Mouse (Mus musculus) thymus, adult 2 months (tissue): ENCODE measurements around the gene Zdhhc5. TPM values are rescaled to one million over a fixed set of nuclear protein-coding genes. Genes with fewer than 3 reads are reported as not detected.

ENCODE experiments used
- DNase-seq: peaks from one replicate; pipeline ENCODE4 v3.0.0; 2021
- H3K27ac ChIP-seq: fragments of 200-500 bp; 2 replicates; pipeline ENCODE4 v1.5.1; 2012; ENCODE audit warnings: low read length, control low read depth; ENCODE audit not compliant: control insufficient read depth, insufficient read depth
- H3K27me3 ChIP-seq: fragments of 200-500 bp; 2 replicates; pipeline ENCODE4 v1.6.1; 2012; ENCODE audit warnings: mild to moderate bottlenecking, low read length, moderate library complexity, mixed read lengths; ENCODE audit not compliant: control insufficient read depth, insufficient read depth
- H3K36me3 ChIP-seq: fragments of 200-500 bp; 2 replicates; pipeline ENCODE4 v1.6.1; 2012; ENCODE audit warnings: mild to moderate bottlenecking, low read length, moderate library complexity; ENCODE audit not compliant: control insufficient read depth, insufficient read depth
- H3K4me1 ChIP-seq: fragments of 200-500 bp; replicated peaks from 2 replicates; pipeline ENCODE4 v1.6.1; 2012; ENCODE audit warnings: low read length; ENCODE audit not compliant: control insufficient read depth, insufficient read depth
- H3K4me3 ChIP-seq: fragments of 200-500 bp; 2 replicates; pipeline ENCODE4 v1.5.1; 2012; ENCODE audit warnings: mild to moderate bottlenecking, low read length, control low read depth, moderate library complexity; ENCODE audit not compliant: control insufficient read depth, insufficient read depth
- CTCF ChIP-seq: fragments of 200-500 bp; IDR thresholded peaks from 2 replicates; pipeline ENCODE4 v1.5.1; 2012; ENCODE audit warnings: mild to moderate bottlenecking, control low read depth, low read length, moderate library complexity, borderline replicate concordance; ENCODE audit not compliant: control insufficient read depth, poor library complexity, insufficient read depth; ENCODE audit errors: extremely low read depth
- POLR2A ChIP-seq: fragments of 200-500 bp; IDR thresholded peaks from 2 replicates; pipeline ENCODE4 v1.6.1; 2012; ENCODE audit warnings: mild to moderate bottlenecking, low read length, control low read depth, moderate library complexity; ENCODE audit not compliant: control insufficient read depth, poor library complexity, insufficient read depth; ENCODE audit errors: extremely low read depth
- WGBS: fragments of 180-500 bp; shearing (Covaris S2); methylation state at CpG from one replicate; pipeline ENCODE4 v1.1.7; 2018; 5-methylcytosine and 5-hydroxymethylcytosine counted together
- polyA plus RNA-seq: library from polyadenylated mRNA; depleted of rRNA; stranded (reverse); fragments of >200 nt; gene quantifications from 2 replicates; pipeline ENCODE4 v1.2.3, GENCODE M21; 2012

Zdhhc5 gene
- polyA plus RNA-seq, 1 experiment: 57.1 TPM

GRCm38 (mm10) chr2:84758542-84759127 lies 43.7 kb upstream of the Zdhhc5 start:
- no peak for DNase-seq
- Histone ChIP-seq H3K27ac (no peak overlapping the region), H3K27me3 (no peaks in the 10 kb centered on the region), H3K4me1 (no peaks in the 10 kb centered on the region), H3K36me3 (no peaks in the 10 kb centered on the region), H3K4me3 (no peak overlapping the region)
- WGBS: 1% methylated on average over 2 of the region's 2 CpGs
- TF ChIP-seq POLR2A: no peak
- TF ChIP-seq CTCF: no peak

GRCm38 (mm10) chr2:84757026-84757682 lies 42.2 kb upstream of the Zdhhc5 start:
- DNase-seq: no peak
- WGBS: 54% methylated on average over 7 of the region's 7 CpGs
- Histone ChIP-seq H3K36me3 (no peaks in the 10 kb centered on the region), H3K27ac (no peak overlapping the region), H3K4me3 (no peak overlapping the region), H3K4me1 (no peaks in the 10 kb centered on the region), H3K27me3 (no peaks in the 10 kb centered on the region)
- TF ChIP-seq CTCF: no peak
- TF ChIP-seq POLR2A: no peak

GRCm38 (mm10) chr2:84756245-84756644 lies 41.3 kb upstream of the Zdhhc5 start:
- H3K27me3 ChIP-seq: no peaks in the 10 kb centered on the region
- no peak overlapping the region for H3K4me3 ChIP-seq
- no peaks in the 10 kb centered on the region for H3K36me3 ChIP-seq
- DNase-seq: no peak
- H3K4me1 ChIP-seq: no peaks in the 10 kb centered on the region
- H3K27ac ChIP-seq: no peak overlapping the region
- TF ChIP-seq POLR2A (no peak), CTCF (no peak)
- WGBS: 70% methylated on average over 5 of the region's 5 CpGs

GRCm38 (mm10) chr2:84750115-84750514 lies 35.1 kb upstream of the Zdhhc5 start:
- no peak for DNase-seq

GRCm38 (mm10) chr2:84744126-84744525 lies 29.1 kb upstream of the Zdhhc5 start:
- peak overlapping the region; percentile 55; the same call in 1 of the 2 replicates for H3K4me3 ChIP-seq
- H3K4me1 ChIP-seq: peaks cover 17% of the 10 kb centered on the region
- TF ChIP-seq CTCF (no peak), POLR2A (no peak)
- DNase-seq: no peak
- 44% methylated on average over 10 of the region's 10 CpGs for WGBS
- H3K27me3 ChIP-seq: peaks cover 15% of the 10 kb centered on the region
- H3K27ac ChIP-seq: no peak overlapping the region
- no peaks in the 10 kb centered on the region for H3K36me3 ChIP-seq

More at GRCm38 (mm10) chr2:84750115-84750514, 35.1 kb upstream of the Zdhhc5 start:
- WGBS: 86% methylated on average over 6 of the region's 6 CpGs
- TF ChIP-seq POLR2A (no peak), CTCF (no peak)
- no peak overlapping the region for H3K4me3 ChIP-seq
- H3K36me3 ChIP-seq: no peaks in the 10 kb centered on the region
- no peaks in the 10 kb centered on the region for H3K27me3 ChIP-seq
- H3K27ac ChIP-seq: no peak overlapping the region
- H3K4me1 ChIP-seq: no peaks in the 10 kb centered on the region

GRCm38 (mm10) chr2:84743561-84743960 lies 28.6 kb upstream of the Zdhhc5 start, which contains the start of gene Gm19426:
TSS of gene Gm19426 (minus strand) at chr2:84743655.
- peak; percentile 19 for DNase-seq
- Histone ChIP-seq H3K4me3 (peak within 1 kb of the TSS; percentile 55), H3K27me3 (peaks cover 15% of the 10 kb centered on the region), H3K27ac (no peak within 1 kb of the TSS), H3K36me3 (no peaks in the 10 kb centered on the region), H3K4me1 (peaks cover 17% of the 10 kb centered on the region)
- no peak for TF ChIP-seq CTCF
- no peak for TF ChIP-seq POLR2A
- WGBS: 4% methylated on average over 25 of the region's 25 CpGs
